Mouse (Mus musculus): ENCODE measurements around the gene Slc4a3.

Gene Slc4a3

DNA sequence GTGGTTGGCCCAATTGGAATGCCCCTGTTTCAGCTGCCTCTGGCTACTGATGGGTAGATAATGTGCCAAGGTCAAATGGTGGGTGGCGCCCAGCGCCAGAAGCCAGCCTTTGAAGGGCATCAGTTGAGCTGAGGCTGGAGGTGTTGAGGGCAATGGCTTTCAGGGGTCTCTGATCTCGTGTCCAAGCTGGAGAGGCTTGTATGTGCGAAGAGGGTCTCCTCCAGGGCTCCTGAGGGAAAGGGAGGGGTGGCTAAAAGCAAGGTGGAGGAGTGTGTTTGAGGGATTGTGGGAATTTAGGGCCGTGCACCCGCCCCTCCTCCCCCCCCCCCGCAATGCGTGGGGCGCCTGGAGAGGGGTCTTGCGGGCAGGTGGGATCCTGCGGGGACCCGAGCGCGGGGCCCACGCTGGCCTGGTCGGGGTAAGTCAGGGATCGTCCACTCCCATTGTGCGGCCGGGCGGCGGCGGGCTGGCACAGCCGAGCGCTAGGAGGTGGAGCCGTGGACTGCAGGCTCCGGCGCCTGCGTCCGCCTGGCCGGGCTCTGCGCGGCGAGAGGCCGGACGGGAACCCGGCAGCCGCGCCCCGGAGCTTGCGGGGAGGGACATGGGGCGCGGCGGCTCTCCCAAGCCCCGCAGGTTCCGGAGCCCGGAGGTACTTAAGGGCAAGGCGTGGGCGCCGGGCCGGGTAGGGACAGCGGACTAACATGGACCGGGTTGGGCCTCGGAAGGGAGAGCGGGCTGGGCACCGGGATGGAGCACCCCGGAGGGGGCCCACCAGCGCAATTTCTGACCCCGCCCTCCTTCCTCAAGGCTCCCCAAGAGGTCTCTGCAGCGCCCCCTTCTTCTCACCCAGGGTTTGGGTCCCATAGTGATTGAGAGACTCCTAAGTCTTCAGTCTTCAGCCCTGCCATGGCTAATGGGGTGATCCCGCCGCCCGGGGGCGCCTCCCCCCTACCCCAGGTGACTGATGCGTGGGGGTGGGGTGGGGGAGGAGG, at the start of gene Slc4a3:
TSS of gene Slc4a3 (plus strand) at position 302 of the 992 bp plus-strand sequence.
- DNase-seq, result peak; percentile 65

GRCm38 (mm10) chr1:75498897-75499296, 47.2 kb upstream of the Slc4a3 start:
- DNase-seq, result no peak

- DNase-seq, result no peak
These were observed 46.6 kb upstream of the Slc4a3 start for GRCm38 (mm10) chr1:75499441-75499840.

DNA sequence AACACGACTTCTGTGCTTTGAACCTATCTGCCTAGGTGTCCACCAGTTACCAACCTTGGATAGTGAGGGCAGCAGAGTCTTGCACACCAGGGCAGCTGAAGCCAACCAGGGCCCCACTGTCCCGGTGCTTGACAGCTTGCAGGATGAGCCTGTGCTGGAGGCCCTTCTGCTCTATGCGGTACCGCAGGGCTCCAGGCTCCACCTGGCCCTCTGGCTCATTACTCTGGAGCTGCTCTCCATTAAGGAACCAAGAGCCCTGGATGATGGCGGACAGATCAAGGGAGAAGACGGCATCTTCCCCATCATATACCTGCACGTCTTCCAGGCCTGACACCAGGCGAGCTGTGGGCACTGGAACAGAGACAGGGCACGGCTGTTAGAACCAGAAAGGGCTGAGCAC, 44.2 kb upstream of the Slc4a3 start:
- no peak for DNase-seq

GRCm38 (mm10) chr1:75502945-75503650, 43.0 kb upstream of the Slc4a3 start:
- no peak for DNase-seq

- no peak for DNase-seq
These were observed 42.5 kb upstream of the Slc4a3 start for GRCm38 (mm10) chr1:75503651-75503980.

DNA sequence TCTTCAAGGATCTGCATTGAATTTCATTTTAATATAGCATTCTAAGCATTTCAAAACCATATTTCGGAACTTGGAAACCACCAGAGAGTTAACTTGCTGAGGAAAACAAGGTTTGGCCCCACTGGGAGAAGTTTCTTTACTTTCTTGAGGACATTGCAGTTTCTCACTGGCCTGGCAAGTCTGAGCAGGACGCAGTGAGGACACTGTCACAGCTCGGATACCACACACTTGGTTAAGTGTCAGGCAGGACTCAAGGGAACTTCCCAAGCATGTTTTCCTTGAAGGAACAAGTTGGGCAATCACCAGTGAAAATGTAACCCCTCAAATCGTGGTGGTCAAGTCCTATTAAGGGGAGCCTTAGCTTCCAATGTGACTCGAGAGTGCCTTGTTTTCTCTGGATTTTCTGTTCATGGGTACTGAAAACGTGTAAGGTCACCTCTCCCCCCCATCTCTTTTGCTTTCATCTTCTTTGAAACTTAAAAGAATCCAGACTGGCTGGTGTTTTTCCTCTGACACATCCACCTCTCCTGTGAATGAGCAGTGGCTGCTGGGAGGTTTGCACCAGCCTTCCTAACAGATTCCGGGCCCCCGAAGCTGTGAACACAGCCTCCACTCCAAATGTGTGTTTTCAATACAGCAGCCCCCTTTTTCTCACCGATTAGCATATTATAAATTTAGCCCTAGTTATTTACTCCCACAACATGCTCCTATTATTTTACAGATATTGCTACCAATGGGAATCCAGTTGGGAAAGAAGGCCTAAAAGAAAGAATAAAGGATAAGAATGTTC, 41.6 kb upstream of the Slc4a3 start:
- peak; percentile 71 for DNase-seq

DNA sequence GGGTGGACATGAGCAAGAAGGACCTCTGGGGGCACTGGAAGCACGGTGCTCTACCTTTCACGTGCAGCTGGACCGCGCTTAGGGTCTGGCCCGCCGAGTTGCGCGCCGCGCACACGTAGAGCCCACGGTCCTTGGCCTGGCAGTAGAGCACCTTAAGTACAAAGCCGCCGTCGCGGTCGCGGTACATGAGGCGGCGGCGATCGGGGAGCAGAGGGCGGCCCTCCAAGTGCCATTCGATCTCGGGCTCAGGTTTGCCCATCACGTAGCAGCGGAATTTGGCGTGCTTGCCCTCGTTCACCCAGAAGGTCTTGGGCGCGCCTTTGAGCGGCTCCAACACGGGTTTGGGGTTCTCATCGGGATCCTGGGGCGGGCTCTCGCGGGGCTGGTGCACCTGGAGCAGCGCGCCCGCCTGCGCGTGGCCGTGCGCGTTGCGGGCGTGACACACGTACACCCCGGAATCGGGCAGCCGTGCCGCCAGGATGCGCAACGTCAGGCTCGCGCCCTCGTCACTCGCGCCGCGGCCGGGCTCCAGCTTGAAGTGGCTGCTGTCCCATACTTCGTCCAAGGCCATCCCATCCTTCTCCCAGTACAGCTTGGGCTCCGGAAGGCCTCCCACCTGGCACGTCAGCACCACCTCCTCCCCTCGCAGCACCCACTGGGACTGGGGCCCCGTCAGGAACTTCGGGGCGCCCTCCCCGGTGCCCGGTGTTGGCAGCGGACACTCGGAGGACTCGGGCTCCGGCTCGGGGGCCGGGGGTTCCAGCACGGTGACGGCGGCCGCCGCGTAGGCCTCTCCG, 40.7 kb upstream of the Slc4a3 start:
- peak; percentile 89 for DNase-seq

GRCm38 (mm10) chr1:75505956-75506831, 39.9 kb upstream of the Slc4a3 start, which contains the start of gene Obsl1:
TSS of gene Obsl1 (minus strand) at chr1:75506452.
- DNase-seq, result peak; percentile 51

DNA sequence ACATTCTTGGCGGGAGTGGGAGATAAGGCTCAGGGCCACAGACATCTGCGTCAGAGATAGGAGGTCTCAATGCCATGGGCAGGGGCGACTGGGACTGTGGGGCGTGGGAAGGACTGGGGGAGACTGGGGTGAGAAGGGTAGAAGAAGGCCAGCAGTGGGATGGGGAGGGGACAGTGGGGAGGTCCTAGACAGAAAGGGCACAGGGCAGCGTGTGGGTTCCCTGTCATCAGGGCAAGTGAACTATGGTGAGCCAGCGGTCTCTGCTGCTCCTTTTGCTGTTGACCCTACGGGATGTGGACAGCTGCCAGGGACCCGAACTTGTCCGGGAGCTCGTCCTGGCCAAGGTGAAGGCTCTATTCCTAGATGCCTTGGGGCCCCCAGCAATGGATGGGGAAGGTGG, 39.1 kb upstream of the Slc4a3 start, which contains the start of gene Inha:
TSS of gene Inha (plus strand) at position 72 of the 400 bp plus-strand sequence.
- no peak for DNase-seq

- no peak for DNase-seq
These were observed 36.5 kb upstream of the Slc4a3 start for GRCm38 (mm10) chr1:75509586-75509985.

- no peak for DNase-seq
These were observed 35.9 kb upstream of the Slc4a3 start for GRCm38 (mm10) chr1:75510154-75510553.

- no peak for DNase-seq
These were observed 34.4 kb upstream of the Slc4a3 start for GRCm38 (mm10) chr1:75511437-75512210.

DNA sequence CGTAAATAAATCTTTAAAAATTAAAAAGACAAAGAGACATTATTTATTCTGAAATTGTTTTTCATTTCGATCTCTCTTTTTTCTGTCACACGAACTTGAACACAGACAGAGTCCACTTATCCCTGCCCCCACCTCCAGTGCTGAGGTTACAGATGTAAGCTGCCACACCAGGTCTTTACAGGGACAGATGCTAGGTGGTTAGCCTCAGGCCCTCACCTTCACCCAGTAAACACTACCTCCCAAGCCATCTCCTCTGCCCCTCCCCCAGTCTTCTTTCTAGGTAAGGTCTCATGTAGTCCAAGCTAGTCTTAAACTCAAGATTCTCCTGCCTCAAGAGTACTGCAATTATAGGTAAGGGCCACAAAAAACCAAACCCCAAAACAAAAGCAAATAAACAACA, 33.5 kb upstream of the Slc4a3 start:
- no peak for DNase-seq

GRCm38 (mm10) chr1:75516703-75517380, 29.2 kb upstream of the Slc4a3 start:
- DNase-seq, result no peak

GRCm38 (mm10) chr1:75517984-75518383, 28.1 kb upstream of the Slc4a3 start:
- DNase-seq, result no peak

GRCm38 (mm10) chr1:75518427-75518826, 27.6 kb upstream of the Slc4a3 start:
- no peak for DNase-seq

DNA sequence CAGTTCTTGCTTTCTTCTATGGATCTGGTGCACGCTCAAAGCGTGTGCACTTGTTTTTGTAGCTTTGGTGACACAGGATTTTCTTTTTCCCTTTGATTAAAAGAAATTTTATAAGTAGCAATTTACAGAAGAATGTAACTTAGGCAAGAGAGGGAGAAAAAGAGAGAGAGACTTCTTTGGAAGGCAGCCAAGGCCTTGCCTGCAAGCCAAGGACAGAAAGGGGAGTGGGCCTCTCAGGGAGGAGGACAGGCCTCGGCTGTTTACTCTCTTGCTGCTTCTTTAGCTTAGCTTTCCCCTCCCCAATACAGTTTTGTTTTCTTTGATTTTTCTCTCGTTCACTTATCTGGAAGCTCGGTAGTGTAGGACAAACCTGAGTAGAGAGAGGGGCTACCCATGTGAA, 26.5 kb upstream of the Slc4a3 start:
- no peak for DNase-seq

- DNase-seq, result peak; percentile 91
These were observed 24.6 kb upstream of the Slc4a3 start, which contains the start of gene Stk11ip for GRCm38 (mm10) chr1:75521321-75522031. TSS of gene Stk11ip (plus strand) at chr1:75521529.

Data from right cerebral cortex, adult 18-20 months (tissue).